Mouse (Mus musculus): ENCODE results near the gene Hmg20b.

The Hmg20b gene

GRCm38 (mm10) chr10:81351678-81352291, 1.5 kb upstream of the Hmg20b start:
- Histone ChIP-seq H3K9me3 (ENCODE audit: low read length) (no peaks in the 10 kb centered on the region), H3K27me3 (ENCODE audit: insufficient read depth, low read length) (no peaks in the 10 kb centered on the region), H3K4me1 (replicated peaks; ENCODE audit: low read depth, low read length) (peaks cover 90% of the 10 kb centered on the region), H3K4me3 (replicated peaks; ENCODE audit: low read length) (peak overlapping the region; percentile 97), H3K36me3 (ENCODE audit: insufficient read depth, low read length) (peaks cover 18% of the 10 kb centered on the region)
- TF ChIP-seq CTCF (conservative IDR thresholded peaks at IDR 0.05; ENCODE audit: low read length), result no peak
- TF ChIP-seq POU5F1 (IDR thresholded peaks at IDR 0.05; ENCODE audit: borderline replicate concordance, low read length), result no peak
- no peak for TF ChIP-seq NANOG (IDR thresholded peaks at IDR 0.05; ENCODE audit: borderline replicate concordance, low read length)

GRCm38 (mm10) chr10:81349961-81350350, 324 bp downstream of the Hmg20b start:
- Histone ChIP-seq H3K4me1 (replicated peaks; ENCODE audit: low read depth, low read length) (peaks cover 89% of the 10 kb centered on the region), H3K27me3 (ENCODE audit: insufficient read depth, low read length) (peaks cover 7% of the 10 kb centered on the region), H3K36me3 (ENCODE audit: insufficient read depth, low read length) (peaks cover 29% of the 10 kb centered on the region), H3K9me3 (ENCODE audit: low read length) (no peaks in the 10 kb centered on the region), H3K4me3 (replicated peaks; ENCODE audit: low read length) (peak overlapping the region; percentile 97)
- TF ChIP-seq NANOG (IDR thresholded peaks at IDR 0.05; ENCODE audit: borderline replicate concordance, low read length) (no peak), CTCF (conservative IDR thresholded peaks at IDR 0.05; ENCODE audit: low read length) (no peak), POU5F1 (IDR thresholded peaks at IDR 0.05; ENCODE audit: borderline replicate concordance, low read length) (no peak)

GRCm38 (mm10) chr10:81349146-81349545, 1.1 kb downstream of the Hmg20b start:
- H3K36me3 ChIP-seq (ENCODE audit: insufficient read depth, low read length), result peaks cover 29% of the 10 kb centered on the region
- peak overlapping the region; percentile 97 for H3K4me3 ChIP-seq (replicated peaks; ENCODE audit: low read length)
- H3K4me1 ChIP-seq (replicated peaks; ENCODE audit: low read depth, low read length), result peaks cover 85% of the 10 kb centered on the region
- TF ChIP-seq CTCF (conservative IDR thresholded peaks at IDR 0.05; ENCODE audit: low read length), result no peak; the same call in 1 of the 2 replicates
- no peak for TF ChIP-seq POU5F1 (IDR thresholded peaks at IDR 0.05; ENCODE audit: borderline replicate concordance, low read length)
- no peak for TF ChIP-seq NANOG (IDR thresholded peaks at IDR 0.05; ENCODE audit: borderline replicate concordance, low read length)
- H3K9me3 ChIP-seq (ENCODE audit: low read length), result no peaks in the 10 kb centered on the region
- peaks cover 14% of the 10 kb centered on the region for H3K27me3 ChIP-seq (ENCODE audit: insufficient read depth, low read length)

- H3K4me1 ChIP-seq (replicated peaks; ENCODE audit: low read depth, low read length), result peaks cover 78% of the 10 kb centered on the region
- no peak for TF ChIP-seq NANOG (IDR thresholded peaks at IDR 0.05; ENCODE audit: borderline replicate concordance, low read length)
- TF ChIP-seq POU5F1 (IDR thresholded peaks at IDR 0.05; ENCODE audit: borderline replicate concordance, low read length), result no peak
- no peak for TF ChIP-seq CTCF (conservative IDR thresholded peaks at IDR 0.05; ENCODE audit: low read length)
Observed at GRCm38 (mm10) chr10:81346453-81347067, 3.7 kb downstream of the Hmg20b start.

GRCm38 (mm10) chr10:81345162-81345534, 5.1 kb downstream of the Hmg20b start:
- Histone ChIP-seq H3K9me3 (ENCODE audit: low read length) (no peaks in the 10 kb centered on the region), H3K4me1 (replicated peaks; ENCODE audit: low read depth, low read length) (peaks cover 84% of the 10 kb centered on the region), H3K4me3 (replicated peaks; ENCODE audit: low read length) (no peak overlapping the region), H3K27me3 (ENCODE audit: insufficient read depth, low read length) (peaks cover 37% of the 10 kb centered on the region), H3K36me3 (ENCODE audit: insufficient read depth, low read length) (peaks cover 29% of the 10 kb centered on the region)
- TF ChIP-seq CTCF (conservative IDR thresholded peaks at IDR 0.05; ENCODE audit: low read length) (no peak), NANOG (IDR thresholded peaks at IDR 0.05; ENCODE audit: borderline replicate concordance, low read length) (no peak), POU5F1 (IDR thresholded peaks at IDR 0.05; ENCODE audit: borderline replicate concordance, low read length) (no peak)

More at GRCm38 (mm10) chr10:81346453-81347067, 3.7 kb downstream of the Hmg20b start:
- peaks cover 37% of the 10 kb centered on the region for H3K27me3 ChIP-seq (ENCODE audit: insufficient read depth, low read length)
- peaks cover 29% of the 10 kb centered on the region for H3K36me3 ChIP-seq (ENCODE audit: insufficient read depth, low read length)
- peak overlapping the region; percentile 76 for H3K4me3 ChIP-seq (replicated peaks; ENCODE audit: low read length)
- H3K9me3 ChIP-seq (ENCODE audit: low read length), result no peaks in the 10 kb centered on the region

GRCm38 (mm10) chr10:81344421-81345161, 5.7 kb downstream of the Hmg20b start:
- H3K4me3 ChIP-seq (replicated peaks; ENCODE audit: low read length), result no peak overlapping the region
- H3K36me3 ChIP-seq (ENCODE audit: insufficient read depth, low read length), result peaks cover 29% of the 10 kb centered on the region
- H3K9me3 ChIP-seq (ENCODE audit: low read length), result no peaks in the 10 kb centered on the region
- H3K27me3 ChIP-seq (ENCODE audit: insufficient read depth, low read length), result peaks cover 37% of the 10 kb centered on the region
- TF ChIP-seq NANOG (IDR thresholded peaks at IDR 0.05; ENCODE audit: borderline replicate concordance, low read length) (no peak), CTCF (conservative IDR thresholded peaks at IDR 0.05; ENCODE audit: low read length) (no peak), POU5F1 (IDR thresholded peaks at IDR 0.05; ENCODE audit: borderline replicate concordance, low read length) (no peak)
- peaks cover 86% of the 10 kb centered on the region for H3K4me1 ChIP-seq (replicated peaks; ENCODE audit: low read depth, low read length)

GRCm38 (mm10) chr10:81342686-81343505, 7.4 kb downstream of the Hmg20b start, which contains the start of gene Gipc3:
Gene Gipc3 (minus strand): TSS chr10:81343266.
- TF ChIP-seq NANOG (IDR thresholded peaks at IDR 0.05; ENCODE audit: borderline replicate concordance, low read length) (no peak), POU5F1 (IDR thresholded peaks at IDR 0.05; ENCODE audit: borderline replicate concordance, low read length) (no peak), CTCF (conservative IDR thresholded peaks at IDR 0.05; ENCODE audit: low read length) (no peak)
- H3K9me3 ChIP-seq (ENCODE audit: low read length), result no peaks in the 10 kb centered on the region
- H3K4me1 ChIP-seq (replicated peaks; ENCODE audit: low read depth, low read length), result peaks cover 77% of the 10 kb centered on the region
- peak within 1 kb of the TSS; percentile 77 for H3K4me3 ChIP-seq (replicated peaks; ENCODE audit: low read length)
- peaks cover 46% of the 10 kb centered on the region for H3K27me3 ChIP-seq (ENCODE audit: insufficient read depth, low read length)
- peaks cover 19% of the 10 kb centered on the region for H3K36me3 ChIP-seq (ENCODE audit: insufficient read depth, low read length)

Data from E14TG2a.4 (cell line).